Mouse (Mus musculus) MEL (cell line): ENCODE results near the gene Parp9. TPM values are rescaled to one million over a fixed set of nuclear protein-coding genes. Genes with fewer than 3 reads are reported as not detected.

Source experiments
- DNase-seq: peaks from one replicate; pipeline ENCODE4 v3.0.0; 2011; ENCODE audit warnings: low read depth, low spot score
- H3K27ac ChIP-seq: 2 replicates; pipeline ENCODE4 v1.5.1; 2012; ENCODE audit warnings: low read depth, mild to moderate bottlenecking, control low read depth, low read length, moderate library complexity; ENCODE audit not compliant: control insufficient read depth
- H3K27me3 ChIP-seq, 2 experiments: fragments of 150-350 bp in 1 of 2; sonication (generic) in 1 of 2; 2 replicates each; pipeline ENCODE4 v1.6.1; 2012; ENCODE audit warnings: low read length in 2 of 2, mild to moderate bottlenecking in 2 of 2, improper control_type of control experiment in 1 of 2, moderate library complexity in 1 of 2; ENCODE audit not compliant: insufficient read depth in 2 of 2, control insufficient read depth in 1 of 2
- H3K36me3 ChIP-seq, 2 experiments: 2 replicates each; pipeline ENCODE4 v1.6.1; 2012 to 2014; ENCODE audit warnings: low read length in 2 of 2, improper control_type of control experiment in 1 of 2, inconsistent platforms in 1 of 2, mild to moderate bottlenecking in 1 of 2; ENCODE audit not compliant: insufficient read depth in 2 of 2, control insufficient read depth in 1 of 2
- H3K4me1 ChIP-seq, 2 experiments: fragments of 150-350 bp in 1 of 2; sonication (generic) in 1 of 2; 2 replicates each; pipeline ENCODE4 v1.6.1; 2012; ENCODE audit warnings: low read length in 2 of 2, improper control_type of control experiment in 1 of 2, mild to moderate bottlenecking in 1 of 2; ENCODE audit not compliant: insufficient read depth in 2 of 2, control insufficient read depth in 1 of 2
- H3K4me3 ChIP-seq, 2 experiments: fragments of 150-350 bp in 1 of 2; sonication (generic) in 1 of 2; 2 replicates each; pipeline ENCODE4 v1.5.1; 2012; ENCODE audit warnings: low read depth in 2 of 2, low read length in 2 of 2, mild to moderate bottlenecking in 2 of 2, moderate library complexity in 2 of 2, control low read depth in 1 of 2, improper control_type of control experiment in 1 of 2; ENCODE audit not compliant: control insufficient read depth in 1 of 2, insufficient read depth in 1 of 2
- H3K79me2 ChIP-seq: 2 replicates; pipeline ENCODE4 v1.6.1; 2012; ENCODE audit warnings: mild to moderate bottlenecking, low read length, moderate library complexity; ENCODE audit not compliant: control insufficient read depth, poor library complexity, insufficient read depth
- H3K9ac ChIP-seq: 2 replicates; pipeline ENCODE4 v1.6.1; 2012; ENCODE audit warnings: low read depth, mild to moderate bottlenecking, control low read depth, low read length, moderate library complexity; ENCODE audit not compliant: control insufficient read depth, poor library complexity, severe bottlenecking
- H3K9me3 ChIP-seq: fragments of 150-350 bp; sonication (generic); replicated peaks from 2 replicates; pipeline ENCODE4 v1.6.1; 2012; ENCODE audit warnings: mild to moderate bottlenecking, low read length, improper control_type of control experiment, moderate library complexity; ENCODE audit not compliant: insufficient read depth
- CHD1 ChIP-seq: IDR thresholded peaks from 2 replicates; pipeline ENCODE4 v1.6.1; 2012; ENCODE audit warnings: low read depth, mild to moderate bottlenecking, inconsistent platforms, low read length, improper control_type of control experiment
- CHD2 ChIP-seq: IDR thresholded peaks from 2 replicates; pipeline ENCODE4 v1.6.1; 2011; ENCODE audit warnings: low read length, improper control_type of control experiment
- CTCF ChIP-seq, 3 experiments: IDR thresholded peaks in 2 of 3; conservative IDR thresholded peaks in 1 of 3; 2 replicates each; pipeline ENCODE4 v1.5.1; 2011 to 2012; ENCODE audit warnings: low read length in 3 of 3, low read depth in 2 of 3, mild to moderate bottlenecking in 2 of 3, improper control_type of control experiment in 1 of 3, inconsistent platforms in 1 of 3, mixed read lengths in 1 of 3, moderate library complexity in 1 of 3; ENCODE audit not compliant: control insufficient read depth in 1 of 3, insufficient read depth in 1 of 3, poor library complexity in 1 of 3, severe bottlenecking in 1 of 3
- E2F4 ChIP-seq: IDR thresholded peaks from 2 replicates; pipeline ENCODE4 v1.6.1; 2011; ENCODE audit warnings: low read depth, low read length, improper control_type of control experiment, borderline replicate concordance
- ELF1 ChIP-seq: IDR thresholded peaks from 2 replicates; pipeline ENCODE4 v1.6.1; 2014; ENCODE audit warnings: low read depth, mild to moderate bottlenecking, inconsistent platforms, low read length, improper control_type of control experiment, moderate library complexity
- EP300 ChIP-seq, 2 experiments: IDR thresholded peaks; 2 replicates each; pipeline ENCODE4 v1.6.1; 2011; ENCODE audit warnings: improper control_type of control experiment in 2 of 2, low read length in 2 of 2, low read depth in 1 of 2, mild to moderate bottlenecking in 1 of 2
- ETS1 ChIP-seq: IDR thresholded peaks from 2 replicates; pipeline ENCODE4 v1.6.1; 2012; ENCODE audit warnings: low read depth, mild to moderate bottlenecking, inconsistent platforms, low read length, improper control_type of control experiment, moderate library complexity
- GATA1 ChIP-seq: IDR thresholded peaks from 2 replicates; pipeline ENCODE4 v1.6.1; 2011; ENCODE audit warnings: low read depth, low read length, improper control_type of control experiment
- HCFC1 ChIP-seq: IDR thresholded peaks from 2 replicates; pipeline ENCODE4 v1.6.1; 2012; ENCODE audit warnings: low read depth, mild to moderate bottlenecking, inconsistent platforms, low read length, improper control_type of control experiment, moderate library complexity
- JUND ChIP-seq: IDR thresholded peaks from 2 replicates; pipeline ENCODE4 v1.6.1; 2011; ENCODE audit warnings: low read depth, mild to moderate bottlenecking, improper control_type of control experiment, low read length
- KAT2A ChIP-seq: conservative IDR thresholded peaks from 2 replicates; pipeline ENCODE4 v1.6.1; 2012; ENCODE audit warnings: low read depth, low read length, improper control_type of control experiment, inconsistent platforms
- MAX ChIP-seq: IDR thresholded peaks from 2 replicates; pipeline ENCODE4 v1.6.1; 2011; ENCODE audit warnings: low read length, improper control_type of control experiment
- MAZ ChIP-seq: IDR thresholded peaks from 2 replicates; pipeline ENCODE4 v1.6.1; 2012; ENCODE audit warnings: low read depth, mild to moderate bottlenecking, inconsistent platforms, low read length, improper control_type of control experiment
- MEF2A ChIP-seq: IDR thresholded peaks from 2 replicates; pipeline ENCODE4 v1.6.1; 2014; ENCODE audit warnings: low read depth, mild to moderate bottlenecking, inconsistent platforms, low read length, improper control_type of control experiment; ENCODE audit not compliant: poor library complexity, insufficient replicate concordance, severe bottlenecking; ENCODE audit errors: extremely low read depth
- MXI1 ChIP-seq: IDR thresholded peaks from 2 replicates; pipeline ENCODE4 v1.6.1; 2011; ENCODE audit warnings: mild to moderate bottlenecking, low read depth, low read length, improper control_type of control experiment
- POLR2AphosphoS2 ChIP-seq: IDR thresholded peaks from 2 replicates; pipeline ENCODE4 v1.6.1; 2011; ENCODE audit warnings: low read length, improper control_type of control experiment
- RAD21 ChIP-seq: IDR thresholded peaks from 2 replicates; pipeline ENCODE4 v1.6.1; 2011; ENCODE audit warnings: mild to moderate bottlenecking, low read depth, low read length, improper control_type of control experiment
- RCOR1 ChIP-seq: IDR thresholded peaks from 2 replicates; pipeline ENCODE4 v1.6.1; 2012; ENCODE audit warnings: low read depth, mild to moderate bottlenecking, inconsistent platforms, low read length, improper control_type of control experiment
- SIN3A ChIP-seq: IDR thresholded peaks from 2 replicates; pipeline ENCODE4 v1.6.1; 2012; ENCODE audit warnings: low read length, improper control_type of control experiment, inconsistent platforms
- SMC3 ChIP-seq: IDR thresholded peaks from 2 replicates; pipeline ENCODE4 v1.6.1; 2011; ENCODE audit warnings: low read depth, low read length, improper control_type of control experiment
- TAL1 ChIP-seq: IDR thresholded peaks from 2 replicates; pipeline ENCODE4 v1.6.1; 2012; ENCODE audit warnings: mild to moderate bottlenecking, inconsistent platforms, low read length, moderate library complexity, mixed read lengths
- TBP ChIP-seq: IDR thresholded peaks from 2 replicates; pipeline ENCODE4 v1.8.0; 2011; ENCODE audit warnings: low read depth, low read length, improper control_type of control experiment
- UBTF ChIP-seq: IDR thresholded peaks from 2 replicates; pipeline ENCODE4 v1.6.1; 2012; ENCODE audit warnings: low read depth, mild to moderate bottlenecking, inconsistent platforms, low read length, improper control_type of control experiment, moderate library complexity, borderline replicate concordance; ENCODE audit not compliant: insufficient read depth
- USF1 ChIP-seq: IDR thresholded peaks from 2 replicates; pipeline ENCODE4 v1.6.1; 2014; ENCODE audit warnings: low read depth, mild to moderate bottlenecking, inconsistent platforms, low read length, improper control_type of control experiment, moderate library complexity
- ZC3H11A ChIP-seq: IDR thresholded peaks from 2 replicates; pipeline ENCODE4 v1.6.1; 2012; ENCODE audit warnings: low read depth, mild to moderate bottlenecking, inconsistent platforms, low read length, improper control_type of control experiment
- ZKSCAN1 ChIP-seq: IDR thresholded peaks from 2 replicates; pipeline ENCODE4 v1.6.1; 2012; ENCODE audit warnings: low read depth, mild to moderate bottlenecking, inconsistent platforms, low read length, improper control_type of control experiment, moderate library complexity
- ZMIZ1 ChIP-seq: IDR thresholded peaks from 2 replicates; pipeline ENCODE4 v1.6.1; 2012; ENCODE audit warnings: low read depth, mild to moderate bottlenecking, inconsistent platforms, low read length, improper control_type of control experiment, moderate library complexity
- ZNF384 ChIP-seq: IDR thresholded peaks from 2 replicates; pipeline ENCODE4 v1.6.1; 2012; ENCODE audit warnings: low read depth, mild to moderate bottlenecking, inconsistent platforms, low read length, improper control_type of control experiment
- polyA plus RNA-seq, 2 experiments: library from polyadenylated mRNA; stranded (reverse) in 1 of 2; unstranded in 1 of 2; fragments of >175 nt in 1 of 2; fragments of >200 nt in 1 of 2; gene quantifications; 2 replicates each; pipeline versions ENCODE4 v1.2.1 to v1.2.4; 2012; ENCODE audit warnings: low replicate concordance in 2 of 2, low read depth in 1 of 2; ENCODE audit not compliant: insufficient read length in 2 of 2, insufficient read depth in 1 of 2, missing spikeins in 1 of 2
- total RNA-seq: library from RNA; depleted of rRNA; stranded (reverse); fragments of 300-350 nt; gene quantifications from 2 replicates; pipeline ENCODE4 v1.2.3, GENCODE M21; 2012

The Parp9 gene
- total and polyA plus RNA-seq, 3 experiments, result 3.4 to 5.3 TPM; not detected in 1

DNA sequence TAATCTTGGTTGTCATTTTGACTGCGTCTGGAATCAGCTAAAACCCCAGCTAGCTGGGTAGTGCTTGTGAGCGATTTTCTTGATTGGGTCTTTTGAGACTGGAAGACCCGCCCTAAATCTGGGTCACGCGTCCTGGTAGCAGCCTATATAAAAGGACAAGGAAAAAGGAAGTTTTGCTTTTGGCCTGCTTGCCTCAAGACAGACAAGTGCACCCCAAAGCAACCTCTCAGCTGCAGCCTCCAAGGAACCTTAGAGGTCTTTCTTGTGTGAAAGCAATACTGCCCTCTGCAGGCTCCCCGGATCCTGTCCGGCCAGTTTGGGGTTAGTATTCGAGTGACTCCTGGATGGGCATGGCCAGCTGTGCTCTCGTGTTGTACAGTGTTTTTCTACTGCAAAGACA lies 1.4 kb downstream of the Parp9 start (continued):
- TF ChIP-seq E2F4 (no peak), CTCF (IDR thresholded peaks at IDR 0.05 in 2 of 3, conservative IDR thresholded peaks at IDR 0.05 in 1 of 3; ENCODE audit: control insufficient read depth in 1 of 3, insufficient read depth in 1 of 3, low read depth in 2 of 3, low read length in 3 of 3, poor library complexity in 1 of 3, severe bottlenecking in 1 of 3) (peak; percentile 76 to 85 (median 78)), RCOR1 (0 out of 2 replicates have a peak, but pooled peaks have one; percentile 65), POLR2AphosphoS2 (peak; percentile 27; the same call in 1 of the 2 replicates), USF1 (peak; percentile 92), SIN3A (peak; percentile 79), RAD21 (peak; percentile 48)

- Histone ChIP-seq H3K27ac (no peak overlapping the region), H3K4me1 (peaks cover 0 to 8% of the 10 kb centered on the region in 2 experiments; a peak in 2 of 4 replicates), H3K9me3 (no peaks in the 10 kb centered on the region), H3K4me3 (no peak overlapping the region), H3K27me3 (no peaks in the 10 kb centered on the region), H3K36me3 (peaks cover 0 to 4% of the 10 kb centered on the region in 2 experiments; a peak in 1 of 4 replicates), H3K79me2 (peaks cover 7% of the 10 kb centered on the region; the same call in 1 of the 2 replicates), H3K9ac (no peak overlapping the region)
- TF ChIP-seq USF1, result 0 out of 2 replicates have a peak, but pooled peaks have one; percentile 14
- no peak for TF ChIP-seq ZNF384
- TF ChIP-seq TBP, result no peak
- TF ChIP-seq CTCF (IDR thresholded peaks at IDR 0.05 in 2 of 3, conservative IDR thresholded peaks at IDR 0.05 in 1 of 3; ENCODE audit: control insufficient read depth in 1 of 3, insufficient read depth in 1 of 3, low read depth in 2 of 3, low read length in 3 of 3, poor library complexity in 1 of 3, severe bottlenecking in 1 of 3), result peak; percentile 49 to 81 (median 64)
- no peak for TF ChIP-seq RCOR1
- TF ChIP-seq SMC3, result peak; percentile 42; the same call in 1 of the 2 replicates
- no peak for TF ChIP-seq ZC3H11A
- TF ChIP-seq UBTF, result no peak
- no peak for TF ChIP-seq ZMIZ1
- no peak for TF ChIP-seq MXI1
- no peak for TF ChIP-seq GATA1
- no peak for TF ChIP-seq MAZ
- TF ChIP-seq ZKSCAN1, result no peak
- TF ChIP-seq MEF2A, result no peak
- TF ChIP-seq ETS1, result no peak
- no peak for TF ChIP-seq POLR2AphosphoS2
- TF ChIP-seq RAD21, result peak; percentile 26
- TF ChIP-seq TAL1, result no peak
- no peak for TF ChIP-seq SIN3A
- TF ChIP-seq HCFC1, result no peak
- TF ChIP-seq KAT2A, result no peak
- no peak for TF ChIP-seq JUND
- no peak for TF ChIP-seq MAX
- TF ChIP-seq EP300 (IDR thresholded peaks at IDR 0.05; ENCODE audit: low read depth in 1 of 2, low read length in 2 of 2), result no peak
- TF ChIP-seq CHD2, result no peak
- TF ChIP-seq ELF1, result peak; percentile 46; the same call in 1 of the 2 replicates
- TF ChIP-seq CHD1, result no peak
- DNase-seq, result peak; percentile 68
Observed at GRCm38 (mm10) chr16:35941382-35941781, 3.1 kb downstream of the Parp9 start.
